Mouse (Mus musculus): ENCODE measurements around the gene Abi3bp. TPM values are rescaled to one million over a fixed set of nuclear protein-coding genes. Genes with fewer than 3 reads are reported as not detected.

Abi3bp gene
- polyA plus RNA-seq, 1 experiment from 2014 or later, result 21.3 TPM

DNA sequence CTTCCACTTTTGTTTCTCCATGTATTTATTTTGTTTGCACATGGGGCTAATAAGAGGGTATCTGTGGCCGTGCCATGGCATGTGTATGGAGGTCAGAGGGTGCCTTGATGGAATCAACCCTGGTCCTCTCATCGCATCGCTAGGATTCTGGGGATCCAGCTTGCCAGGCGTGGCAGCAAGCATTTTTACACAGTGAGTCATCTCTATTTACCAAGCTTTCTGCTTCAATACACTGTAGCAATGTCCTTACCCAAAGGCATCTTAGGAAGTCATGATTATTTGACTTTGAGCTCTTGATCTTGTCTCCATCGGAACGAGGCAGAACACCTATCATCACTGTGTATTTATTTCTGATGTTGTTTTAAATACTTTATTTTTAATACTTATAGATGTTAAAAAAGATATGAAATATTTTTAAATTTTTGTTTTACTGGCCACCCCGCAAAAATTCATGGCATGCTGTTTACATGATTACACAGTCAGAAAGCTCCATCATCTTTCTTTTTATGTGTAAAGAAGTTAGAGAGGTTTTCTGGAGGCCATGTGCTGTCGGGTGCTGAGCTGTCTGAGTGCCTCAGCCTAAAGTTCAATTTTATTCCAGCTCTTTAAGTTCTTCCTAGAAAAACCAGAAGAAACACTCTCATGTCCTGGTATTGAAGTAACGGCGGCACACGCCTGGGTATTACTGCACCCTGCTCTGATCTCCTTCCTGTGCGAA lies 177.7 kb downstream of the Abi3bp start:
- no peaks in the 10 kb centered on the region for H3K4me1 ChIP-seq (replicated peaks; ENCODE audit: control insufficient read depth, insufficient read depth, low read length)
- H3K4me3 ChIP-seq (ENCODE audit: low read length), result no peak overlapping the region
- H3K27ac ChIP-seq (ENCODE audit: low read length), result no peak overlapping the region
- no peak overlapping the region for H3K4me2 ChIP-seq (ENCODE audit: low read depth, low read length)
- H3K9ac ChIP-seq (ENCODE audit: low read length), result no peak overlapping the region
- WGBS, result 74% methylated on average over 12 of the region's 12 CpGs
- H3K9me3 ChIP-seq (ENCODE audit: control insufficient read depth, low read length), result no peaks in the 10 kb centered on the region
- H3K27me3 ChIP-seq (ENCODE audit: control insufficient read depth, insufficient read depth, low read depth, low read length), result no peaks in the 10 kb centered on the region
- H3K36me3 ChIP-seq (ENCODE audit: control insufficient read depth, insufficient read depth, low read length), result no peaks in the 10 kb centered on the region
- ATAC-seq (ENCODE audit: low read depth), result no peak

DNA sequence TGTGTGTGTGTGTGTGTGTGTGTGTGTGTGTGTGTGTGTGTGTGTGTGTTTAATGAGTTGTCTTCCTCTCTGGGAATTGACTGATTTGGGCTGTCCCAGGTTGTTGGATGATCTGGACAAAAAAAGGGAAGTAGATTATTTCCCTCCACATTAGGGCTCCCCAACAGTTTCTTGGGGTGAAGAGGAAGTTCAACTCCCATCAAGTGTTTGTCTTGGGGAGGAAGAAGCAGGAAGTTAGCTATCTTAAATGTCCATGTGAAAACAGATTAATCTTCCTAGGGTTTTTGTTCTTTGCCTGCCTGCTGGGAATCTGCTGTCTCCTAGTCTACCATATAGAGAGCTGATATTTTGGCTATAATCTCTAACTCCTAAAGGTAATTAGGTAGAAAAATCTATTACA lies 181.2 kb downstream of the Abi3bp start:
- Histone ChIP-seq H3K36me3 (ENCODE audit: control insufficient read depth, insufficient read depth, low read length) (no peaks in the 10 kb centered on the region), H3K27ac (ENCODE audit: low read length) (no peak overlapping the region), H3K4me2 (ENCODE audit: low read depth, low read length) (no peak overlapping the region), H3K9ac (ENCODE audit: low read length) (no peak overlapping the region), H3K4me3 (ENCODE audit: low read length) (no peak overlapping the region), H3K4me1 (replicated peaks; ENCODE audit: control insufficient read depth, insufficient read depth, low read length) (no peaks in the 10 kb centered on the region), H3K27me3 (ENCODE audit: control insufficient read depth, insufficient read depth, low read depth, low read length) (no peaks in the 10 kb centered on the region), H3K9me3 (ENCODE audit: control insufficient read depth, low read length) (no peaks in the 10 kb centered on the region)
- no peak for ATAC-seq (ENCODE audit: low read depth)

DNA sequence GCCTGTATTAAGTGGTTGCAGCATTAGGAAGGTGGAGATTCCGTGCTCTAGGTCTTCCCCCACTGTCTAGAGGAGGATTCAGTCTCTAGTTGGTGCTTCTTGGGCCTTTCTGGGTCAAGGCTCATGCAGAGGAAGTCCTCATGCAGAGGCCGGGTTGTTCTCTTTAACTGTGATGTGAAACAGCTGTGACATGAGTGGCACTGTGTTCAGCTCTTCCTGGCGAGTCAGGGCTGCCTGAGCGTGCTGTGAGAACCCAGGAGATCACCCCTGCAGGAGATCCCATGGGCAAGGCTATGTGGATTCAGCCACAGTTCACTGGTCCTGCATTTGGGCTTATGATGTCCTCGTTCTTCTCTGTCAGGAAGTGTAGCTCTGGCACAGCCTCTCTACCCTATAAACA lies 191.8 kb downstream of the Abi3bp start:
- Histone ChIP-seq H3K27ac (ENCODE audit: low read length) (no peak overlapping the region), H3K4me1 (replicated peaks; ENCODE audit: control insufficient read depth, insufficient read depth, low read length) (no peaks in the 10 kb centered on the region), H3K27me3 (ENCODE audit: control insufficient read depth, insufficient read depth, low read depth, low read length) (no peaks in the 10 kb centered on the region), H3K9me3 (ENCODE audit: control insufficient read depth, low read length) (no peaks in the 10 kb centered on the region), H3K4me2 (ENCODE audit: low read depth, low read length) (no peak overlapping the region), H3K9ac (ENCODE audit: low read length) (no peak overlapping the region), H3K36me3 (ENCODE audit: control insufficient read depth, insufficient read depth, low read length) (no peaks in the 10 kb centered on the region), H3K4me3 (ENCODE audit: low read length) (no peak overlapping the region)
- 56% methylated on average over 5 of the region's 5 CpGs for WGBS
- no peak for ATAC-seq (ENCODE audit: low read depth)

DNA sequence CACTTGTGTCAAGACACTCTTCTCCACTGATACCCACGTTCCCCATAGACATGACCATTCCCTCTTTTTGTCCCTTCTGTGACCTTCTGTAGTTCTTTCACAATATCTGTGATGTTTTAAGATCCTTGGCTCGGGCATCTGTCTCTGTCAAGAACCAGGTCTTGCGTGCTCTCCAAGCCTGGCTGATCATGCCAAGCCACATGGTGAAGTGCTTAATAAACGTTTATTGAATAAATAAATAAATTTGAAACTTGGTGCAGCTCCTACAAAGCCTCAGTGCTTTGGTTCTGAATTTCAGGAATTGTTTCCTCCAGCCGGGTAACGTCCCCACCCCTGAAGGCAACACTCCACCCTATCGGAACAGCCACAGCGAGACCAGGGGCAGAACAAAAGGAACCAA lies 193.3 kb downstream of the Abi3bp start:
- 53% methylated on average over 8 of the region's 8 CpGs for WGBS
- Histone ChIP-seq H3K27ac (ENCODE audit: low read length) (no peak overlapping the region), H3K4me2 (ENCODE audit: low read depth, low read length) (no peak overlapping the region), H3K27me3 (ENCODE audit: control insufficient read depth, insufficient read depth, low read depth, low read length) (no peaks in the 10 kb centered on the region), H3K9ac (ENCODE audit: low read length) (no peak overlapping the region), H3K36me3 (ENCODE audit: control insufficient read depth, insufficient read depth, low read length) (no peaks in the 10 kb centered on the region), H3K4me3 (ENCODE audit: low read length) (no peak overlapping the region), H3K4me1 (replicated peaks; ENCODE audit: control insufficient read depth, insufficient read depth, low read length) (no peaks in the 10 kb centered on the region), H3K9me3 (ENCODE audit: control insufficient read depth, low read length) (no peaks in the 10 kb centered on the region)
- no peak for ATAC-seq (ENCODE audit: low read depth)

DNA sequence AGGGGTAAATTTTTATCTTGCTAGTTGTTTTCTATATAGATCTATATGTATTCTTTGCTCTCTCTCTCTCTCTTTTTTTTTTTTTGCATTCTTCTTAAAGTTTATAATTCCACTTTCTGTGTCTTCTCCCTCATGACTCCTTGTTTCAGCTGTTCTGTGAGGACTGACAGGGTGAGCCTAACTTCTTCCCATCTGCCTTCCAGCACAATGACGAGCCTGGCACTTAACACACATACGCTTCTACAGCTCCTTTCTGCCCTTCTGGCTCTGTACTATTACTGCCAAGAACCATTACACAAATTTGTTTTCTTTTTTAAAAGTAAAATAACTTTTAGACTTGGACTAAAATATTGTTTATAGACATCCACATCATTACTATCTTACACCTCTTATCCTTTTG lies 195.7 kb downstream of the Abi3bp start:
- Histone ChIP-seq H3K4me3 (ENCODE audit: low read length) (no peak overlapping the region), H3K4me1 (replicated peaks; ENCODE audit: control insufficient read depth, insufficient read depth, low read length) (no peaks in the 10 kb centered on the region), H3K27ac (ENCODE audit: low read length) (no peak overlapping the region), H3K9me3 (ENCODE audit: control insufficient read depth, low read length) (no peaks in the 10 kb centered on the region), H3K27me3 (ENCODE audit: control insufficient read depth, insufficient read depth, low read depth, low read length) (no peaks in the 10 kb centered on the region), H3K4me2 (ENCODE audit: low read depth, low read length) (no peak overlapping the region), H3K9ac (ENCODE audit: low read length) (no peak overlapping the region), H3K36me3 (ENCODE audit: control insufficient read depth, insufficient read depth, low read length) (no peaks in the 10 kb centered on the region)
- ATAC-seq (ENCODE audit: low read depth), result peak; percentile 80
- WGBS, result 61% methylated on average over 2 of the region's 2 CpGs

DNA sequence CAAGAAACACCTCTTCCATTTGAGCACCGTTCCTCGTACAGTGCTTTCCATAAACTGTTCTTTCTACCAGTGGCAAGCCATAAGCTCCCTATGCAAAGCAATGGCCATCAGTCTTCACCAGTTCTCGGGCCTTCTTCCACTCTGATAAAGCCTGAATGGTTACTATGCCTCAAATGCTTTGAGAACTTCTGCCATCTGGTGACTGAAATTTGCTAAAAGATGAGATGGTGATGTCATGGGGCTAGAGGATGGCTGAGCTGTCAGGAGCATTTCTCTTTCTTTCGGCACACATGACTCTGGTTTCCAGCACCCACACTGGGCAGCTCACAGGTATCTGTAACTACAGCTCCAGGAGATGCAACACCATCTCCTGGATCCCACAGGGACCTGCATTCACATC lies 199.5 kb downstream of the Abi3bp start:
- no peak overlapping the region for H3K4me2 ChIP-seq (ENCODE audit: low read depth, low read length)
- H3K9ac ChIP-seq (ENCODE audit: low read length), result no peak overlapping the region
- H3K27me3 ChIP-seq (ENCODE audit: control insufficient read depth, insufficient read depth, low read depth, low read length), result no peaks in the 10 kb centered on the region
- no peak overlapping the region for H3K4me3 ChIP-seq (ENCODE audit: low read length)
- WGBS, result 44% methylated on average over 4 of the region's 4 CpGs
- no peaks in the 10 kb centered on the region for H3K36me3 ChIP-seq (ENCODE audit: control insufficient read depth, insufficient read depth, low read length)
- no peak overlapping the region for H3K27ac ChIP-seq (ENCODE audit: low read length)
- no peaks in the 10 kb centered on the region; the same call in 1 of the 2 replicates for H3K4me1 ChIP-seq (replicated peaks; ENCODE audit: control insufficient read depth, insufficient read depth, low read length)
- no peaks in the 10 kb centered on the region for H3K9me3 ChIP-seq (ENCODE audit: control insufficient read depth, low read length)
- no peak for ATAC-seq (ENCODE audit: low read depth)

DNA sequence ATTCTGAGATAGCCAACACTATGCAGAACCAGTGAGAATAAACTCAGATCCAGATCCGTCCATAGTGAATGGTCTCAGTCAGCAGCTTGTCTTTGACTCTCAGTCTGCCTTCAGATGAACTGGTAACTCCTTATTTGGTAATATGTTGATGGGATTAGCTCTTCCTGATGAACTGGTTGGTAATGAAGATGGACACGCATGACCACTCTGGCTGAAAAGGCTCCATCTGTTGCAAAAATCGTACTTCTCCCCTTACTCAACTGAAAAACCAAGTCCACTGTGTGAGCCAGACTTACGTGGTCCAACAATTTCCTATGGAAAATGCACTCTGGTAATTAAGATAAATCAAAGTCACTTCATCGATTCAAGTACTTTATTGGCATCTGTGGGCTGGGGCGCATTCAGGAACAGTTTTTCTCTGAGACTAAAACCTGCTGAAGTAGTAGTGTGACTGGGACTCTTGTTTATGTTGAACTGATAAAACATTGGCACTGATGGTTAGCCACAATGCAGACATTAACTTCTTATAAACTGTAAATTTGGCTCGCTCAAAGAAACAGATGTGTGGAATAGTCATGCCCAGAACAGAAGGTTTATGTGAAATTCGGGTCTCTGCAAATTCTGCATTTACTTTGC lies 203.4 kb downstream of the Abi3bp start:
- WGBS, result 42% methylated on average over 8 of the region's 8 CpGs
- H3K4me2 ChIP-seq (ENCODE audit: low read depth, low read length), result no peak overlapping the region
- no peak overlapping the region for H3K4me3 ChIP-seq (ENCODE audit: low read length)
- peak; percentile 91 for ATAC-seq (ENCODE audit: low read depth)
- H3K27me3 ChIP-seq (ENCODE audit: control insufficient read depth, insufficient read depth, low read depth, low read length), result no peaks in the 10 kb centered on the region
- H3K27ac ChIP-seq (ENCODE audit: low read length), result peak overlapping the region; percentile 49; the same call in 1 of the 2 replicates
- no peaks in the 10 kb centered on the region; the same call in 1 of the 2 replicates for H3K4me1 ChIP-seq (replicated peaks; ENCODE audit: control insufficient read depth, insufficient read depth, low read length)
- H3K9me3 ChIP-seq (ENCODE audit: control insufficient read depth, low read length), result no peaks in the 10 kb centered on the region
- H3K9ac ChIP-seq (ENCODE audit: low read length), result no peak overlapping the region
- peaks cover 14% of the 10 kb centered on the region for H3K36me3 ChIP-seq (ENCODE audit: control insufficient read depth, insufficient read depth, low read length)

DNA sequence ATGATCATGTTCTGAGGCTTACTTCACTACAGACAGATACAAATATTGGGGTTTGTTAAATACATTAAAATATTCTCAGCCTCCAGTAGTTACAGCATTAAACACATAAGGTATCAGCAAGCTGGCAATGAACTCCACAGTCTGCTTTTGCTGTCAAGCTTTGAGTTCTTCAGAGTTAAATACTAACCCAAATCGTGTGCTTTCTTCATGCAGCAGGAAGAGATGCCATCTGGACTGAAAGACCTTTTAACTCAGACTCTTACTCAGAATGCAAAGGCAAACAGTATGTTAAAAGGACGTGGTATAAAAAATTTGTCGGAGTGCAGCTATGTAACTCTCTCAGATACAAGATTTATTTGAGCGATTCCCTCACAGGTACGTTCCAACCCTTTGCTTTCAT lies 209.1 kb downstream of the Abi3bp start:
- Histone ChIP-seq H3K9me3 (ENCODE audit: control insufficient read depth, low read length) (no peaks in the 10 kb centered on the region), H3K4me1 (replicated peaks; ENCODE audit: control insufficient read depth, insufficient read depth, low read length) (no peaks in the 10 kb centered on the region; the same call in 1 of the 2 replicates), H3K36me3 (ENCODE audit: control insufficient read depth, insufficient read depth, low read length) (peaks cover 38% of the 10 kb centered on the region), H3K4me3 (ENCODE audit: low read length) (no peak overlapping the region), H3K27me3 (ENCODE audit: control insufficient read depth, insufficient read depth, low read depth, low read length) (no peaks in the 10 kb centered on the region), H3K4me2 (ENCODE audit: low read depth, low read length) (no peak overlapping the region), H3K9ac (ENCODE audit: low read length) (no peak overlapping the region), H3K27ac (ENCODE audit: low read length) (no peak overlapping the region)
- 89% methylated on average over 5 of the region's 5 CpGs for WGBS
- ATAC-seq (ENCODE audit: low read depth), result no peak

DNA sequence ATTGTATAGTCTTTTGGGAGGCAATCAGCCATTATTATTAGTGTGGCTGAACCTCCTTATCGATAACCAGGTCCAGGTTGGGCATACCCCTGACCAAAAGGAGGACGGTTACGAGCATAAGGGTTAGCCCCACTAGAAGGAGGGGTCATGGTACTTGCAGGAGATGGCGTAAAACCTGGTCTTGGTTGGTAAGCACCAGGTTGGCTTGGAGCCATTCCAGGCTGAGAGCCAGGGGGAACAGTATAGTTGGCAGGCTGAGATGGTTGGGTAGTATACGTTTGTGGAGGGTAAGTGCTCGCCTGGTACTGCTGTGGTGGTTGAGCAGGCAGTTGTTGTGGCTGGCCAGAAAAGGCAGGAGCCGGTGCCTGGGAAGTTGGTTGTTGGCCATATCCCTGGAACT lies 213.0 kb downstream of the Abi3bp start:
- no peaks in the 10 kb centered on the region for H3K4me1 ChIP-seq (replicated peaks; ENCODE audit: control insufficient read depth, insufficient read depth, low read length)
- no peak overlapping the region for H3K9ac ChIP-seq (ENCODE audit: low read length)
- no peak overlapping the region for H3K4me2 ChIP-seq (ENCODE audit: low read depth, low read length)
- H3K4me3 ChIP-seq (ENCODE audit: low read length), result no peak overlapping the region
- no peaks in the 10 kb centered on the region for H3K9me3 ChIP-seq (ENCODE audit: control insufficient read depth, low read length)
- H3K27me3 ChIP-seq (ENCODE audit: control insufficient read depth, insufficient read depth, low read depth, low read length), result no peaks in the 10 kb centered on the region
- no peak for ATAC-seq (ENCODE audit: low read depth)
- 88% methylated on average over 7 of the region's 7 CpGs for WGBS
- H3K36me3 ChIP-seq (ENCODE audit: control insufficient read depth, insufficient read depth, low read length), result peaks cover 33% of the 10 kb centered on the region
- H3K27ac ChIP-seq (ENCODE audit: low read length), result no peak overlapping the region

Measured in lung, embryonic 16.5 days (tissue).